Mouse (Mus musculus) hindbrain, embryonic 16.5 days (tissue): ENCODE results near the gene Nob1. TPM values are rescaled to one million over a fixed set of nuclear protein-coding genes. Genes with fewer than 3 reads are reported as not detected.

ENCODE experiments used
- ATAC-seq: fragments of 200-750 bp; cut with Nextera tagmentation; 2 replicates; pipeline ENCODE4 v1.8.0; 2017; ENCODE audit warnings: moderate TSS enrichment, moderate library complexity
- H3K27ac ChIP-seq: fragments of 300-500 bp; sonication (generic); 2 replicates; pipeline ENCODE4 v1.5.1; 2014; ENCODE audit warnings: low read depth, mild to moderate bottlenecking, control low read depth, low read length, moderate library complexity
- H3K27me3 ChIP-seq: fragments of 300-500 bp; sonication (generic); replicated peaks from 2 replicates; pipeline ENCODE4 v1.6.1; 2014; ENCODE audit warnings: low read length; ENCODE audit not compliant: control insufficient read depth, insufficient read depth
- H3K36me3 ChIP-seq: fragments of 300-500 bp; sonication (generic); 2 replicates; pipeline ENCODE4 v1.6.1; 2014; ENCODE audit warnings: mild to moderate bottlenecking, low read length, moderate library complexity, mixed read lengths; ENCODE audit not compliant: control insufficient read depth, insufficient read depth
- H3K4me1 ChIP-seq: fragments of 300-500 bp; sonication (generic); 2 replicates; pipeline ENCODE4 v1.6.1; 2014; ENCODE audit warnings: low read depth, low read length; ENCODE audit not compliant: control insufficient read depth, insufficient read depth
- H3K4me2 ChIP-seq: fragments of 300-500 bp; sonication (generic); 2 replicates; pipeline ENCODE4 v1.6.1; 2014; ENCODE audit warnings: mild to moderate bottlenecking, low read length, control low read depth, moderate library complexity
- H3K4me3 ChIP-seq: fragments of 300-500 bp; sonication (generic); 2 replicates; pipeline ENCODE4 v1.5.1; 2014; ENCODE audit warnings: mild to moderate bottlenecking, low read length, control low read depth, moderate library complexity
- H3K9ac ChIP-seq: fragments of 300-500 bp; sonication (generic); 2 replicates; pipeline ENCODE4 v1.6.1; 2014; ENCODE audit warnings: low read depth, mild to moderate bottlenecking, control low read depth, low read length, moderate library complexity
- H3K9me3 ChIP-seq: fragments of 300-500 bp; sonication (generic); 2 replicates; pipeline ENCODE4 v1.6.1; 2014; ENCODE audit warnings: mild to moderate bottlenecking, low read length, moderate library complexity; ENCODE audit not compliant: control insufficient read depth
- WGBS: fragments of 180-500 bp; shearing (Covaris S2); extraction: QIAGEN DNeasy Blood & Tissue Kit; methylation state at CpG from one replicate; pipeline ENCODE4 v1.1.7; 2014; 5-methylcytosine and 5-hydroxymethylcytosine counted together
- polyA plus RNA-seq: library from polyadenylated mRNA; unstranded; fragments of >200 nt; fragmentation: Nextera tagmentation; extraction: Ambion mirVana; gene quantifications from 2 replicates; pipeline ENCODE4 v1.2.1, GENCODE M21; 2015

Gene Nob1
- polyA plus RNA-seq, 1 experiment from 2014 or later: 64.2 TPM

DNA sequence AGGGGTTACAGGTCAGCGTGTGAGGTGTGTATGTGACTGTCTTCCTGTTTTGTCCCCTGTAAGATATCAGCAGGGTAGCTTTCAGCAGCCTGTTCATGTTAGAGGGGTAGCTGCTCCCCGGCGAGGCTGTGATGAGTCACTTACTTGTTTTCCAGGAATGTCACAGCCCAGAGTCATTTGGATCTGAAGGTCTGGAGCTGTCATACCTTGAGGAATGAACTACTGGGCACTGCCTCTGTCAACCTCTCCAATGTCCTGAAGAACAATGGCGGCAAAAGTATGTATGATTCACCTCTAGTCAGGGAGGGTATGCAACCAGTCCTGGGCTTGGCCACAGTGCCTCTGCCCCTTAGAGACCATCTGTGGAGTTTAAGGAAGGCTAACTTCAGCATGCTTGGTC lies 32.9 kb upstream of the Nob1 start:
- ATAC-seq: no peak

DNA sequence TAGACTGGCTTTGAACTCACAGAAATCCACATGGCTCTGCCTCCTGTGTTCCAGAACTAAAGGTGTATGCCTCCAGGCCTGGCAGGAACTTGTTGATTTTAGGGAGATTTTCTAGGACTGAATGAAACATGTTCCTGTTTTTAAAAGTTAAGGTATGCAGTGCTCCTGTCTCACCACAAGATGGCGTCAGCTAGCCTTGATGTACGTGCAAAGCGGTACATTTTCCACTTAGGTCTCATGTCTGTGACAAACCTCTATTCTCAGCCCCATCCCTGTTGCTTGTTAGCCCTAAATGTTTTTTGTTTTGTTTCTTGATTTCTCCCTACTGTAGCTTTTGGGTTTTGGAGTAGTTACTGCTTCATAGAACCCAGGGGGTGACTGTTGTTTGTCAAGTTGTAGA lies 30.4 kb upstream of the Nob1 start:
- ATAC-seq: no peak
- Histone ChIP-seq H3K36me3 (peaks cover 11% of the 10 kb centered on the region), H3K27ac (no peak overlapping the region), H3K9me3 (no peaks in the 10 kb centered on the region), H3K9ac (no peak overlapping the region), H3K4me3 (no peak overlapping the region), H3K4me1 (no peaks in the 10 kb centered on the region), H3K4me2 (no peak overlapping the region), H3K27me3 (no peaks in the 10 kb centered on the region)
- 6% methylated on average over 3 of the region's 3 CpGs for WGBS

More for the DNA sequence above, 32.9 kb upstream of the Nob1 start:
- Histone ChIP-seq H3K9ac (no peak overlapping the region), H3K36me3 (peaks cover 27% of the 10 kb centered on the region), H3K4me1 (no peaks in the 10 kb centered on the region), H3K4me2 (no peak overlapping the region), H3K9me3 (no peaks in the 10 kb centered on the region), H3K27ac (no peak overlapping the region), H3K4me3 (no peak overlapping the region), H3K27me3 (no peaks in the 10 kb centered on the region)
- 88% methylated on average over 4 of the region's 4 CpGs for WGBS

DNA sequence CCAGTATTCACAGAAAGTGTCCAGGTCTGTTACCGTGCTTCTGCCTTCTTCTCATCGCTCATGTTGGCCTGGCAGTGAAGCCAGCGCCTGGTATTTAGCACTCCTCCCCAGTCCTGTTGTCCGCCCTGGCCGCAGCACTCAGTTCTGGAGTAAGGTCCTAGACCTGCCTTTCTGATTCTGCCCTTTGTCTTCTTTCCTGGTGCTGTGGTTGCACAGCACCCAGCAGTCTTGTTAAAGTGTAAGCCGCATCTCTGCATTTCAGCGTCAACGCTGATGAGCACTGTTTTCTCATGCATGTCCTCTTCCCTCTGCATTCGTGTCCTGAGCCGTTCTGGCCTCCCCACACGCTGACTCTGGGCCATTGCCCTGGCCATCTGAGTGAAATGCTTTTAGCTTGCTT lies 28.5 kb upstream of the Nob1 start:
- Histone ChIP-seq H3K4me3 (no peak overlapping the region), H3K4me2 (no peak overlapping the region), H3K27ac (no peak overlapping the region), H3K9ac (no peak overlapping the region), H3K9me3 (no peaks in the 10 kb centered on the region), H3K4me1 (no peaks in the 10 kb centered on the region; the same call in 1 of the 2 replicates), H3K36me3 (peaks cover 10% of the 10 kb centered on the region), H3K27me3 (no peaks in the 10 kb centered on the region)
- ATAC-seq: no peak
- 91% methylated on average over 11 of the region's 11 CpGs for WGBS

DNA sequence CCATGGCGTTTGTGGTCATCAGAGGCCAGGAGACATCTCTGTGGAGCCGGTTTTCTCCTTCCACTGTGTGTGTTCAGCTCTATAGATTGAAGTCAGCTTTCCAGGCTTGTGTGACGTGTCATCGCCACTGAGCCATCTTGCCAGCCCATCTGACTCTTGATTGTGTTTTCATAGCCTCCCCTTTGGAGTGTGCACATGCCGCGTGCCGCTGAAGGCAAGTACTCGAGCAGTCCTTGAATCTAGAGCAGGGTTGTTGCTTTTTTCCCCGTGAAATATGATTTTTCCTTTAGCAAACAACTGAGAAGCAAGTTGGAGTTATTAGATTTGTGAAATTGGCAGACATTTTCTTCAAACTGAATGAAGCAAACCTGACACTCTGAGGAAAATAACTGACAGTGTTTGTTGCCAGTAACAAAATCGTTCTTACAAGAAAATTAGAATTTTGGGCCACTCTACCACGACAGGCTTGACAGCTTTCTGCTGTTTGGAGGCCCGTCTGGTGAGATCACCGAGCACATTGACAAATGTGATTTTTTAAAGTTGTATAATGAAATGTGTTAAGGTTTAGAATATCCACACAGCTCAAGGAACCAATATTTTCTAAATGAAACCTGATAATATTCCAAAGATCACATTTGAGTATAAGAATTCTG lies 26.7 kb upstream of the Nob1 start:
- H3K9me3 ChIP-seq: no peaks in the 10 kb centered on the region
- H3K4me1 ChIP-seq: no peaks in the 10 kb centered on the region; the same call in 1 of the 2 replicates
- no peak overlapping the region for H3K4me3 ChIP-seq
- no peak overlapping the region for H3K4me2 ChIP-seq
- 83% methylated on average over 13 of the region's 13 CpGs for WGBS
- H3K9ac ChIP-seq: no peak overlapping the region
- ATAC-seq: no peak
- H3K36me3 ChIP-seq: peaks cover 3% of the 10 kb centered on the region
- no peaks in the 10 kb centered on the region for H3K27me3 ChIP-seq
- H3K27ac ChIP-seq: no peak overlapping the region

DNA sequence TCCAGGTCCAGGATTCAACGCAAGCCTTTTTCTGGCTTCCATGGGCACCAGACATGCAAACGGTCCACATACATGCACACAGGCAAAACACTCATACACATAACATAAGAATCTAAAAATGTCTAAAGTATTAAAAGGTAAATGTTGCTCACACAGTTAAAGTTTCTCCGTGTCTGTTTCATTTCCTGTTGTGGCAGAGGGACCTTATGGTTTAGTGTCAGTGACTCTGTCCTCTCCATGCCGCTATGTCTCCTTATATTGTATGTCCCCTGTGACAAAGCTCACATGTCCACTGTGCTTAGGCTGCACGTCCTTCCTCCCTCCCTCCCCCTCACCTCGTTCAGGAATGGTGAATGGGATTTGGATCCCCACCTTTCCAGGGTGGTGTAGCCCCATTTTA lies 24.8 kb upstream of the Nob1 start:
- Histone ChIP-seq H3K27me3 (no peaks in the 10 kb centered on the region), H3K4me1 (no peaks in the 10 kb centered on the region; the same call in 1 of the 2 replicates), H3K9ac (no peak overlapping the region; the same call in 1 of the 2 replicates), H3K27ac (no peak overlapping the region), H3K4me3 (no peak overlapping the region), H3K4me2 (no peak overlapping the region), H3K9me3 (no peaks in the 10 kb centered on the region), H3K36me3 (peaks cover 3% of the 10 kb centered on the region)
- 80% methylated on average over 6 of the region's 6 CpGs for WGBS
- no peak for ATAC-seq

DNA sequence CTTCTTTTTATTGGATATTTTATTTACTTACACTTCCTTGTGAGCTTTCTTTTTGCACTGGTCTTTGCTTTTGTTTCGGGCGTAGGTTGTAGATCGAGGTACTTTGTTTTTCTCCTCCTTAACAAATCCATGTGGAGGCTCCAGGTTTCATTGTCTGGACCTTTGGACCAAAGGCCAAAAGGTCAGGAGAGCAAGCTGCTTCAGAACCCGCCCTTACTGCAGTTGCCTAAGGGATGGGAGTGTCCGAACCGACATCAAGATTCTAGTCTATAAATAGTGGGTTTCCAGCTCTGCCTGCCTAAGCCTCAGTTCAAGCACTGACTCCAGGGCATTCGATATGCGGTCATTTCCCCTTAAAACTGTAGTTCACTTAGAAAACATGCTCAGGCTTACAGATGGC lies 24.3 kb upstream of the Nob1 start:
- Histone ChIP-seq H3K27ac (no peak overlapping the region), H3K9ac (no peak overlapping the region; the same call in 1 of the 2 replicates), H3K4me2 (no peak overlapping the region), H3K9me3 (no peaks in the 10 kb centered on the region), H3K4me1 (no peaks in the 10 kb centered on the region; the same call in 1 of the 2 replicates), H3K4me3 (no peak overlapping the region), H3K27me3 (no peaks in the 10 kb centered on the region), H3K36me3 (peaks cover 3% of the 10 kb centered on the region)
- WGBS: 31% methylated on average over 8 of the region's 8 CpGs
- no peak for ATAC-seq

DNA sequence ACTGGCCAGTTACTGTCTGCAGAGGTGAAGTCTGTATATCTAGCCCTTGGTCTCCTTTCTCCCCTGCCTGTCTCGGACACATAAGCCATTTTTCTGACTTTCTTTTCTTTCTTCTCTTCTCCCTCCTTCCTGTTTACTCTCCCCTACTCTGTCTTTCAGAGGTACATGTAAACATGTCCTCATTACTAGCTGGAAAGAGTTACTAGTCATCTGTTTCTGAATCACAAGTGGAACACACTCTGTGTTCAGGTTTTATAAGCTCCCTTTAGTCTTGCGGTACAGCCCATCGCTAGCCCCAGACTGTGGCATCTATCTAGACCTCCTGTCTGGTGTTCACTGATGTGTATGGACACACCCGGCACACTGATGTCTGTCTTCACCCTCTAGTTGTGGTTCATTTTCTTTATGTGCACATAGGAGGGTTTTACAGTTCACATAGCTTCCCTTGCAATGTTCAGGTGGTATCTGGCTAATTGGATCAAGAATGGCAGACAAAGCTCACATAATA lies 23.6 kb upstream of the Nob1 start:
- ATAC-seq: no peak
- 67% methylated on average over 4 of the region's 4 CpGs for WGBS
- Histone ChIP-seq H3K4me1 (no peaks in the 10 kb centered on the region; the same call in 1 of the 2 replicates), H3K27ac (no peak overlapping the region), H3K27me3 (no peaks in the 10 kb centered on the region), H3K4me2 (no peak overlapping the region), H3K9ac (no peak overlapping the region), H3K36me3 (no peaks in the 10 kb centered on the region; the same call in 1 of the 2 replicates), H3K9me3 (no peaks in the 10 kb centered on the region), H3K4me3 (no peak overlapping the region)

DNA sequence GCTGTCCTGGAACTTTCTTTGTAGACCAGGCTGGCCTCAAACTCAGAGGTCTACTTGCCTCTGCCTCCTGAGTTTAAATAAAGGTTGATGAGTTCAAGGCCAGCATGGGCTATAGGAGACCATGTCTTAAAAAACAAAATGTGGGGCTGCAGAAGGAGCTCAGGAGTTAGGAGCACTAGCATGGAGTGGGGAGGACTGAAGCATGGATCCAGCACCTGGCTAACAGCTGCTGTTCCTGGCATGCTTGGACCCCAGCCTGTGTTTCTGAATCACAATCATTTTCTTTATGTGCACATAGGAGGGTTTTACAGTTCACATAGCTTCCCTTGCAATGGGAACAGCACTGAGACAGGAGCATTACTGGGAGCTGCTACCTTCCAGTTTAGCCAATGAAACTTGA lies 22.9 kb upstream of the Nob1 start:
- no peaks in the 10 kb centered on the region for H3K36me3 ChIP-seq
- H3K4me2 ChIP-seq: no peak overlapping the region
- no peaks in the 10 kb centered on the region for H3K27me3 ChIP-seq
- H3K9me3 ChIP-seq: no peaks in the 10 kb centered on the region
- no peaks in the 10 kb centered on the region; the same call in 1 of the 2 replicates for H3K4me1 ChIP-seq
- no peak overlapping the region for H3K27ac ChIP-seq
- H3K4me3 ChIP-seq: no peak overlapping the region
- H3K9ac ChIP-seq: no peak overlapping the region
- no peak for ATAC-seq

DNA sequence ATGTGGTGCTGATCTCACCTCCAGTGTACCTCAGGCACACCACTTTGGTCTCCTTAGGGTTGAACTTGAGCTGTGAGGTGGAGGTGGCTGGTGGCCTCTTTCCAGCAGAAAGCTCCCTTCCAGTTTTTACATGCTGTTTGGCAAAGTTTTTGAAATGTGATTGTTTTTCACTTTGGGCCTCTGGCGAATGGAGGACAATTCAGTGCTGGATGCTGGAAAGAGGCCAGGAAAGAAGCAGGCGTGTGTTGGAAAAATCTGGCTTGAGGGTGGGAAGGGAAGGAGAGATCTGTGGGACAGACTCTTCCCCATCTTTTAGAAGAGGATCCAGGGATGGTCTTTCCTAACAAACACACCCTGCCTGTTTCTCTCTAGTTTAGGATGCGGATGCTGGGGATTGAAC lies 19.8 kb upstream of the Nob1 start:
- Histone ChIP-seq H3K9ac (no peak overlapping the region), H3K4me1 (no peaks in the 10 kb centered on the region; the same call in 1 of the 2 replicates), H3K4me2 (no peak overlapping the region), H3K36me3 (no peaks in the 10 kb centered on the region), H3K9me3 (no peaks in the 10 kb centered on the region), H3K27ac (no peak overlapping the region), H3K4me3 (no peak overlapping the region), H3K27me3 (no peaks in the 10 kb centered on the region)
- ATAC-seq: no peak
- 77% methylated on average over 3 of the region's 3 CpGs for WGBS
